Mouse (Mus musculus): ENCODE results near the gene Zfp560. TPM values are rescaled to one million over a fixed set of nuclear protein-coding genes. Genes with fewer than 3 reads are reported as not detected.

The Zfp560 gene
- 36.8 and 44.8 TPM in 2 replicates for polyA plus RNA-seq (2014; fragmentation: Nextera tagmentation; extraction: Ambion mirVana)

GRCm38 (mm10) chr9:20384532-20385342 is at the start of gene Zfp560:
Gene Zfp560, minus strand, starts transcription at chr9:20385177.
- 5% methylated on average over 40 of the region's 40 CpGs for WGBS
- H3K27ac ChIP-seq (ENCODE audit: low read depth, low read length), result no peak within 1 kb of the TSS
- H3K9me3 ChIP-seq (ENCODE audit: control insufficient read depth, low read length), result no peaks in the 10 kb centered on the region
- peak; percentile 96 for DNase-seq (ENCODE audit: low spot score)
- no peaks in the 10 kb centered on the region for H3K4me1 ChIP-seq (replicated peaks; ENCODE audit: control insufficient read depth, insufficient read depth, low read length)
- H3K27me3 ChIP-seq (ENCODE audit: control insufficient read depth, insufficient read depth, low read length), result no peaks in the 10 kb centered on the region
- peak within 1 kb of the TSS; percentile 79 for H3K9ac ChIP-seq (ENCODE audit: low read depth, low read length)
- peak within 1 kb of the TSS; percentile 60 for H3K4me3 ChIP-seq (ENCODE audit: low read depth, low read length)
- H3K36me3 ChIP-seq (ENCODE audit: control insufficient read depth, insufficient read depth, low read length), result no peaks in the 10 kb centered on the region
- peak within 1 kb of the TSS; percentile 69 for H3K4me2 ChIP-seq (replicated peaks; ENCODE audit: low read depth, low read length)
- peak; percentile 100 for ATAC-seq (ENCODE audit: low FRiP score)

GRCm38 (mm10) chr9:20430004-20430403 is 45.0 kb upstream of the Zfp560 start:
- no peak overlapping the region for H3K27ac ChIP-seq (ENCODE audit: low read depth, low read length)
- no peak overlapping the region for H3K9ac ChIP-seq (ENCODE audit: low read depth, low read length)
- H3K4me3 ChIP-seq (ENCODE audit: low read depth, low read length), result no peak overlapping the region
- H3K4me2 ChIP-seq (replicated peaks; ENCODE audit: low read depth, low read length), result no peak overlapping the region
- no peak for DNase-seq (ENCODE audit: low spot score)
- no peak for ATAC-seq (ENCODE audit: low FRiP score)
- WGBS, result 85% methylated on average over 3 of the region's 3 CpGs
- no peaks in the 10 kb centered on the region for H3K4me1 ChIP-seq (replicated peaks; ENCODE audit: control insufficient read depth, insufficient read depth, low read length)
- no peaks in the 10 kb centered on the region for H3K27me3 ChIP-seq (ENCODE audit: control insufficient read depth, insufficient read depth, low read length)
- H3K9me3 ChIP-seq (ENCODE audit: control insufficient read depth, low read length), result no peaks in the 10 kb centered on the region
- H3K36me3 ChIP-seq (ENCODE audit: control insufficient read depth, insufficient read depth, low read length), result no peaks in the 10 kb centered on the region

GRCm38 (mm10) chr9:20411460-20411859 is 26.5 kb upstream of the Zfp560 start:
- DNase-seq (ENCODE audit: low spot score) (no peak), ATAC-seq (ENCODE audit: low FRiP score) (no peak)
- Histone ChIP-seq H3K9me3 (ENCODE audit: control insufficient read depth, low read length) (no peaks in the 10 kb centered on the region), H3K27me3 (ENCODE audit: control insufficient read depth, insufficient read depth, low read length) (no peaks in the 10 kb centered on the region), H3K27ac (ENCODE audit: low read depth, low read length) (no peak overlapping the region), H3K36me3 (ENCODE audit: control insufficient read depth, insufficient read depth, low read length) (no peaks in the 10 kb centered on the region), H3K4me1 (replicated peaks; ENCODE audit: control insufficient read depth, insufficient read depth, low read length) (no peaks in the 10 kb centered on the region), H3K4me2 (replicated peaks; ENCODE audit: low read depth, low read length) (no peak overlapping the region), H3K9ac (ENCODE audit: low read depth, low read length) (no peak overlapping the region), H3K4me3 (ENCODE audit: low read depth, low read length) (no peak overlapping the region)
- WGBS, result 36% methylated on average over 1 of the region's 1 CpGs

DNA sequence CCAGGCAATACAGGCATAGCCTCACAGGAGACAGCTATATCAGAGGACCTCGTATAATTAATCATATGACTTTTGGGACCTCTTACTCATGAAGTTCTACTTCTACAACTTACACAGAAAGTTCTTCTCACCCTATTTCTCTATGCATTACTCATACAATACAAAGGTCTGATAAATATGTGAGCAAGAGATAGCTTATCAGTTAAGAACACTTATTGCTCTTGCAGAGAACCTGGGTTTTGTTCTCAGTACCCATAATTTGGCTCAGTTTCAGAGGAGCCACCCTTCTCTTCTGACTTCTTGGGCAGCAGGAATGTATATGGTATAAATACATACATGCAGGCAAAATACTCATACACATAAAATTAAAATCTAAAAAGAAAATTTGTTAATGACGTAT is 24.3 kb upstream of the Zfp560 start:
- 91% methylated on average over 2 of the region's 2 CpGs for WGBS
- Histone ChIP-seq H3K9ac (ENCODE audit: low read depth, low read length) (no peak overlapping the region), H3K27ac (ENCODE audit: low read depth, low read length) (no peak overlapping the region), H3K4me1 (replicated peaks; ENCODE audit: control insufficient read depth, insufficient read depth, low read length) (no peaks in the 10 kb centered on the region), H3K4me3 (ENCODE audit: low read depth, low read length) (no peak overlapping the region), H3K9me3 (ENCODE audit: control insufficient read depth, low read length) (no peaks in the 10 kb centered on the region), H3K36me3 (ENCODE audit: control insufficient read depth, insufficient read depth, low read length) (no peaks in the 10 kb centered on the region), H3K27me3 (ENCODE audit: control insufficient read depth, insufficient read depth, low read length) (no peaks in the 10 kb centered on the region), H3K4me2 (replicated peaks; ENCODE audit: low read depth, low read length) (no peak overlapping the region)
- DNase-seq (ENCODE audit: low spot score) (no peak), ATAC-seq (ENCODE audit: low FRiP score) (no peak)

DNA sequence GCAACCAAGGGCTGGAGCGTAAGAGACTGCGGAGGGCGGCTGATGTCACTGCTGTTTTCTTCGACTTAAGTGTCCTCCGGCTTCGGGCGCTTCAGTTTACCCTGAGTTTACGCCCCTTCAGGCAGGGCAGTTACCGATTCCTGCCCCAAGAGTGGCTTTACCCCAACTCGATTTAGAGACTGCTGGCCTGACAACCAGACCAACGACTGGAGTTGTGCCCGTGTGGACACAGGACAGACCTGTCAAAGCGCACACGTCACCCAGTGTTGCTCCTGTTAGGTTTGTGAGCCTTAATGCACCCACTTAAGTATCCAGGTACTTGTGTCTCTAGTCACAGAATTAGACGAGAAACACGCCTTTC is 346 bp upstream of the Zfp560 start:
- H3K27me3 ChIP-seq (ENCODE audit: control insufficient read depth, insufficient read depth, low read length), result no peaks in the 10 kb centered on the region
- no peaks in the 10 kb centered on the region for H3K4me1 ChIP-seq (replicated peaks; ENCODE audit: control insufficient read depth, insufficient read depth, low read length)
- peak overlapping the region; percentile 69 for H3K4me2 ChIP-seq (replicated peaks; ENCODE audit: low read depth, low read length)
- H3K4me3 ChIP-seq (ENCODE audit: low read depth, low read length), result peak overlapping the region; percentile 60
- DNase-seq (ENCODE audit: low spot score) (no peak), ATAC-seq (ENCODE audit: low FRiP score) (peak; percentile 89)
- no peaks in the 10 kb centered on the region for H3K9me3 ChIP-seq (ENCODE audit: control insufficient read depth, low read length)
- WGBS, result 22% methylated on average over 16 of the region's 16 CpGs
- peak overlapping the region; percentile 79 for H3K9ac ChIP-seq (ENCODE audit: low read depth, low read length)
- H3K36me3 ChIP-seq (ENCODE audit: control insufficient read depth, insufficient read depth, low read length), result no peaks in the 10 kb centered on the region
- H3K27ac ChIP-seq (ENCODE audit: low read depth, low read length), result no peak overlapping the region

DNA sequence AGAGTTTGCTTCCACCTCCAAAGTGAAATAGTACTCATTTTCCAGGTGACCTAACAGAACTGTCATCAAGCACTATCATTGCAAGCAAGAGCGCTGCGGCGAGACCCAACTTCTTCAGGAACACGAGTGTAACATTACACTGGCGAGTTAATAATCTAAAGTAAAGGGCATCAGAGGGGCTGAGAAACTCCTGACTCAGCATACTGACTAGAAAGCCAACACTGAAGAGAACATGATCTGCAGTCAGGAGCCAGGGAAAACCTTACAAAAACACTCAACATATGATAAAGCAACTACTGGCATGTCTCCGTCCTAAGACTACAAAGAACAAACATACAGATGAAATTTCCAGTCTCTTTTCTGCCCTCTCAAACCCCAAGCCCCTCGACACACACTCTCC is 1.3 kb downstream of the Zfp560 start:
- Histone ChIP-seq H3K36me3 (ENCODE audit: control insufficient read depth, insufficient read depth, low read length) (no peaks in the 10 kb centered on the region), H3K27me3 (ENCODE audit: control insufficient read depth, insufficient read depth, low read length) (no peaks in the 10 kb centered on the region), H3K27ac (ENCODE audit: low read depth, low read length) (no peak overlapping the region), H3K9me3 (ENCODE audit: control insufficient read depth, low read length) (no peaks in the 10 kb centered on the region), H3K4me3 (ENCODE audit: low read depth, low read length) (no peak overlapping the region), H3K9ac (ENCODE audit: low read depth, low read length) (no peak overlapping the region), H3K4me1 (replicated peaks; ENCODE audit: control insufficient read depth, insufficient read depth, low read length) (no peaks in the 10 kb centered on the region), H3K4me2 (replicated peaks; ENCODE audit: low read depth, low read length) (no peak overlapping the region)
- DNase-seq (ENCODE audit: low spot score) (no peak), ATAC-seq (ENCODE audit: low FRiP score) (no peak)
- WGBS, result 89% methylated on average over 7 of the region's 7 CpGs

GRCm38 (mm10) chr9:20374712-20375111 is 10.3 kb downstream of the Zfp560 start:
- H3K27ac ChIP-seq (ENCODE audit: low read depth, low read length), result no peak overlapping the region
- H3K4me3 ChIP-seq (ENCODE audit: low read depth, low read length), result no peak overlapping the region
- DNase-seq (ENCODE audit: low spot score), result no peak
- no peak for ATAC-seq (ENCODE audit: low FRiP score)
- no peaks in the 10 kb centered on the region for H3K36me3 ChIP-seq (ENCODE audit: control insufficient read depth, insufficient read depth, low read length)
- H3K4me2 ChIP-seq (replicated peaks; ENCODE audit: low read depth, low read length), result no peak overlapping the region
- no peaks in the 10 kb centered on the region for H3K27me3 ChIP-seq (ENCODE audit: control insufficient read depth, insufficient read depth, low read length)
- WGBS, result 98% methylated on average over 1 of the region's 1 CpGs
- no peaks in the 10 kb centered on the region for H3K4me1 ChIP-seq (replicated peaks; ENCODE audit: control insufficient read depth, insufficient read depth, low read length)
- no peak overlapping the region for H3K9ac ChIP-seq (ENCODE audit: low read depth, low read length)
- H3K9me3 ChIP-seq (ENCODE audit: control insufficient read depth, low read length), result no peaks in the 10 kb centered on the region

- 86% methylated on average over 2 of the region's 2 CpGs for WGBS
- no peaks in the 10 kb centered on the region for H3K9me3 ChIP-seq (ENCODE audit: control insufficient read depth, low read length)
- H3K27ac ChIP-seq (ENCODE audit: low read depth, low read length), result no peak overlapping the region
- H3K4me1 ChIP-seq (replicated peaks; ENCODE audit: control insufficient read depth, insufficient read depth, low read length), result no peaks in the 10 kb centered on the region
- no peak overlapping the region for H3K4me3 ChIP-seq (ENCODE audit: low read depth, low read length)
- H3K4me2 ChIP-seq (replicated peaks; ENCODE audit: low read depth, low read length), result no peak overlapping the region
- no peak for DNase-seq (ENCODE audit: low spot score)
- no peak overlapping the region for H3K9ac ChIP-seq (ENCODE audit: low read depth, low read length)
- H3K36me3 ChIP-seq (ENCODE audit: control insufficient read depth, insufficient read depth, low read length), result no peaks in the 10 kb centered on the region
- ATAC-seq (ENCODE audit: low FRiP score), result no peak
- no peaks in the 10 kb centered on the region for H3K27me3 ChIP-seq (ENCODE audit: control insufficient read depth, insufficient read depth, low read length)
Measured at GRCm38 (mm10) chr9:20367311-20367710, 17.7 kb downstream of the Zfp560 start.

DNA sequence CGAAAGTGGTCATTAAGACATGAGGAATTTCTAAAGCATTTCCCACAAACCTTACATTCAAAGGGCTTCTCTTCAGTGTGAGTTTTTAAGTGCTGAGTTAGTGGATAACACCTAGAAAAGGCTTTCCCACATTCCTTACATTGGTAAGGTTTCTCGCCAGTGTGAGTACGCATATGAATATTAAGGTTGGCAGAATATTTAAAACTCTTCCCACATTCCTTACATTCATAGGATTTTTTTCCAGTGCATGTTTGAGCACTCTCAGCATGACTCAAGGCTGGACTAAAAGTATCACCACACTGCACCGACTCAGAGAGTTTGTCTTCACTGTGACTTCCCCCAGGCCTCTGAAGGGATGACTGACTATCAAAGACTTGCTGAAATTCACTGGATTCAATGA is 36.5 kb downstream of the Zfp560 start:
- Histone ChIP-seq H3K4me3 (ENCODE audit: low read depth, low read length) (no peak overlapping the region), H3K4me1 (replicated peaks; ENCODE audit: control insufficient read depth, insufficient read depth, low read length) (no peaks in the 10 kb centered on the region), H3K27me3 (ENCODE audit: control insufficient read depth, insufficient read depth, low read length) (no peaks in the 10 kb centered on the region), H3K27ac (ENCODE audit: low read depth, low read length) (no peak overlapping the region), H3K9me3 (ENCODE audit: control insufficient read depth, low read length) (no peaks in the 10 kb centered on the region), H3K36me3 (ENCODE audit: control insufficient read depth, insufficient read depth, low read length) (peaks cover 9% of the 10 kb centered on the region), H3K4me2 (replicated peaks; ENCODE audit: low read depth, low read length) (no peak overlapping the region), H3K9ac (ENCODE audit: low read depth, low read length) (no peak overlapping the region)
- no peak for ATAC-seq (ENCODE audit: low FRiP score)
- DNase-seq (ENCODE audit: low spot score), result no peak
- WGBS, result 90% methylated on average over 4 of the region's 4 CpGs
